Mouse (Mus musculus) activated CD4-positive, CD25-positive, alpha-beta regulatory T cell, adult 4 months (primary cell): Measurements from ENCODE around the gene Cdkl3. TPM values are rescaled to one million over a fixed set of nuclear protein-coding genes. Genes with fewer than 3 reads are reported as not detected.
"Not testable (repeated sequence)": the region's sequence is repeated elsewhere in the genome, so short reads cannot be mapped to it uniquely, and the experiment has no call there.

ENCODE experiments used
- ATAC-seq: one replicate; pipeline ENCODE4 v1.8.0; 2017
- polyA plus RNA-seq, 2 experiments: library from polyadenylated mRNA; unstranded; fragments of 100-300 nt; shearing (Covaris generic); gene quantifications; one replicate each; pipeline ENCODE4 v1.2.1; 2017

The Cdkl3 gene
- polyA plus RNA-seq, 2 experiments from 2014 or later: 3.1 to 4.0 TPM

- no peak for ATAC-seq
These were observed 76.0 kb downstream of the Cdkl3 start for GRCm38 (mm10) chr11:52079978-52080377.

- ATAC-seq: no peak
These were observed 76.6 kb downstream of the Cdkl3 start for GRCm38 (mm10) chr11:52080656-52081055.

DNA sequence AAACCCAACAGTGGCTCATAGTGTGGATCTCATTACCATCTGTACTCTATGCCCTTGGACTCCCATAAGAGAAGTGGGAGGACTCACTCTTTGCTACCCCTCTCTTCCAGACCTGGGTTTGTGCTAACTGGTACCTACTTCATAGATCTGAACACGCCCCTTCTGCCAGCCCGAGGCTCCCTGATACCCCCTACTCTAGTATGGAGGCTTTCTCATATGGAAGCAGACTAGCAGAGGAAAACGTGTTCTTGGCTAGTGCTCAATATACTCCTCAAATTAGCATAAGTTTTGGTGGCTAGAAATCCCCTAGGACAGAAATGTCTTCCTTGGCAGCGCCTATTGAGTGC, 81.8 kb downstream of the Cdkl3 start:
- no peak for ATAC-seq

- ATAC-seq: no peak
These were observed 82.3 kb downstream of the Cdkl3 start for GRCm38 (mm10) chr11:52086204-52086864.

GRCm38 (mm10) chr11:52089291-52089690, 85.3 kb downstream of the Cdkl3 start:
- ATAC-seq: no peak

DNA sequence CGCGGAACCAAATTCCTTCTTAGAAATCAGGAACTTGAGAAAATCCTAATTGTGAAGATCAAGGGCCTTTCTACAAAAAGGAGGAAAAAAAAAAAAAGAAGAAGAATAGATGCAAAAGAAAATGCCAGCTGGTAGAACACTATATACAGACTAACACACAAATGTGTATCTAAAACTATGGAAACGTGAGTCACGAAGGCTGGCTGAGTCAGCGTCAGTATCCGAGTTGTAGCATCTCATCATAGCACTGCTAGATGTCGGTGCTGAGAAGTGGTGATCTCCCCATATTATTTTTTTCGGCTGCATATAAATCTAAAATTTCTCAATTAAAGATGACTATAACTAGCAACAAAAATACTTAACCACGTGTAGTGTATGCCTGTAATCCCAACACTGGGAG, 87.2 kb downstream of the Cdkl3 start:
- ATAC-seq: no peak

DNA sequence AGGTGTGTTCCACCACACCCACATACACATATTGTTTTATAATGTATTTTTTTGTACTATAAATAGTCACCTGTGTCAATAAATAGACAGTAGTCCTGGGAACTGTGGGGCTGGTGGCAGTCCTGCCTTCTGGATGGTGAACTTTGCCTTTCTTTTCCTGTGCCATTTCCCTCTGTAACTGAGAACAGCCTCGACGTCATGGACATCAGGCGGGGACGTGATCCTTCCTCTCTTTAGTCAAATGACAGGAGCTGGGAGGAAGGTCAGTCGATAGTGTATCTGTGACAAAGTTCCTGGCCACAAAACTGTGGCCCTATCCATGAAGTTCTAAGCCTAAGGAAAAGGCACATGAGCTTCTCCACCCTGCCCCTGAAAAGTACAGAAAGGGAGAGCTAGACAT, 90.5 kb downstream of the Cdkl3 start:
- no peak for ATAC-seq

GRCm38 (mm10) chr11:52097016-52097415, 93.0 kb downstream of the Cdkl3 start:
- no peak for ATAC-seq

- ATAC-seq: no peak
These were observed 93.6 kb downstream of the Cdkl3 start for GRCm38 (mm10) chr11:52097596-52097995.

DNA sequence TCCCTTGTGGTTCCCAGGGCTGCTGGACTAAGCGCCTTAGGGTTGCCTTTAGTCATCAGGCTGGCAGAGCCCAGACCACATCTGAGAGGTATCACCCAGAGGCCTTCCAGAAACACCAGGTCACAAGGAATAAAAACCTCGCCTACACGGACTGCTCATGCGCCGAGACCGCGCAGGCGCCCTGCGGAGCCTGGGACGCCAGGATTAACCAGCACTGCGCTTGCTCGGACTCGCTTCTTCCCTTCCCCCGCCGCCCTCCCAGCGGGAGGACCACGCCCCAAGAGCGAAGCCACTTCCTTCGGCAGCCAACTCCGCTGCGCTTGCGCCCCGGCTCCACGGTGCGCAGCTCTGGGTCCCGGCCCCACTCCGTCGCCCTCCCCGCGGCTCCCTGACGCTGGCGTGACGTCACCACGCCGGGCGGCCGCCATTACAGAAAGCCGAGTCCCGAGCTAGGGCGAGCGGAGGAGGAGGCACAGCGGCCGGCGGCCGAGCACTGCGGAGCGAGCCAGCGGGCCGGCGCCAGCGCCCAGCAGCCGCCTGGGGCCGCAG, 94.5 kb downstream of the Cdkl3 start, which contains the start of gene Ppp2ca:
Gene Ppp2ca, plus strand, starts transcription at position 284 of the 549 bp plus-strand sequence.
- ATAC-seq: peak; percentile 94

- peak; percentile 20 for ATAC-seq
These were observed 95.2 kb downstream of the Cdkl3 start for GRCm38 (mm10) chr11:52099031-52099761.

- no peak for ATAC-seq
These were observed 95.8 kb downstream of the Cdkl3 start for GRCm38 (mm10) chr11:52099771-52100219.

GRCm38 (mm10) chr11:52102977-52103376, 99.0 kb downstream of the Cdkl3 start:
- no peak for ATAC-seq

GRCm38 (mm10) chr11:52105503-52105902, 101.5 kb downstream of the Cdkl3 start:
- ATAC-seq: no peak

GRCm38 (mm10) chr11:52106037-52106436, 102.0 kb downstream of the Cdkl3 start:
- no peak for ATAC-seq

DNA sequence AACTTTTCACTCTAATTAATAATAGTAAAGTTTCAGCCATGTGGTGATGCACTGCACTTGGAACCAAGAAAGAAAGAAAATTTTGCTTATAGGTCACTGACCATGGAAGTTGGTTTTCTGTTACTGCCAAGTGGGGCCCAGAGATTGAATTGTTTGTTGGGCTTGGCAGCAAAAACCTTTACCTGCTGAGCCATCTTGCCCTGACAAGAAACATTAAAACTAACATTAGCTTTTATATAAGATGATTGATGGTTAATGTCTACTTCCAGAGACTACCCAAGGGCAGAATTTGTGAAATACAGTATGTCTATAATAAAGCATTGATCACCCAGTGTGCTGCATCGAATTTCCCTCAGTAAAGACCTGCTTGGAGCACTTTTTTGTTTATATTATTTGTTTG, 102.4 kb downstream of the Cdkl3 start:
- no peak for ATAC-seq

DNA sequence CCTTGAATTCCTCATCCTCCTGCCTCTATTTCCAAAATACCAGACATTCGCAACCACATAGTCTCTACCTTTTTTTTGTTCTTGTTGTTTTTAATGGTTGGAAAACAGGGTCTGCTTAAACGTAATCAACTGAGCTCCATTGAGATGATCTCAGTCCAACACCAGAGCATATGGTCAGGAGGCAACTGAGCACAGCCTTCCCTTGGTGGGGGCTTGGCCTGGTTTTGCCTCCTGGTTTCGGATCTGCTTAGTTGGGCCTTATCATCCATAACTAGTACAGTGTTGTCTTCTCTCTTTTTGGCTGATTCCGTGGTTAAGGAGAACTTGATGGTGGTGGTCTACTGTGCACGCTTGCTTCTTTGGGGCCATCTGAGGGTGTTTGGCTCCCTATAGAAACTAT, 104.8 kb downstream of the Cdkl3 start:
- ATAC-seq: no peak

- ATAC-seq: peak; percentile 65
These were observed 105.4 kb downstream of the Cdkl3 start for GRCm38 (mm10) chr11:52109421-52109820.

GRCm38 (mm10) chr11:52115479-52115878, 111.5 kb downstream of the Cdkl3 start:
- no peak for ATAC-seq

DNA sequence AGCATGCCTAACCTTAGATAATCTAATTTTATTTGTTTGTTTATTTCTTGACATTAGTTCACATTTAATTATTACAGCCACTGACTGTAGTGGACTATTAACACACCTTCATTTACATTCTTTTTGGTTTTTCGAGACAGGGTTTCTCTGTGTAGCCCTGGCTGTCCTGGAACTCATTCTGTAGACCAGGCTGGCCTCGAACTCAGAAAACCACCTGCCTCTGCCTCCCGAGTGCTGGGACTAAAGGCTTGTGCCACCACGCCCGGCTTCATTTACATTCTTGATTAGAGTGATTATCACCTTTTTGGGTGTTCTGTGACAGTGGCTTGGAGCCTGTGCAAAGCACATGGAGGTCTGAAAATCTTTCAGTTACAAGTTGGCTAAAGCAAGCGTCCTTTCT, 112.1 kb downstream of the Cdkl3 start:
- ATAC-seq: not testable (repeated sequence)

GRCm38 (mm10) chr11:52117156-52117555, 113.1 kb downstream of the Cdkl3 start:
- no peak for ATAC-seq

DNA sequence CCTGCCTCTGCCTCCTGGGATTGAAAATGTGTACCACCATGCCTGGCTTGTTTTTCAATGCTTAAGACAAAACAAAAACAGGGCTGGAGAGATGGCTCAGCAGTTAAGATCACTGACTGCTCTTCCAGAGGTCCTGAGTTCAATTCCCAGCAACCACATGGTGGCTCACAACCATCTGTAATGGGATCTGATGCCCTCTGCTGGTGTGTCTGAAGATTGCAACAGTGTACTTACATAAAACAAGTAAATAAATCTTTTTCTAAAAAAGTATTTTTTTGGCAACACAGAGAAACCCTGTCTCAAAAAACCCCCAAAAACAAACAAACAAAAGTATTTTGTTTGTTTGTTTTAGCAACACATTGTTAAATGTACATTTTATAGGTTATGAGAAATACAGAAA, 116.4 kb downstream of the Cdkl3 start:
- not testable (repeated sequence) for ATAC-seq

DNA sequence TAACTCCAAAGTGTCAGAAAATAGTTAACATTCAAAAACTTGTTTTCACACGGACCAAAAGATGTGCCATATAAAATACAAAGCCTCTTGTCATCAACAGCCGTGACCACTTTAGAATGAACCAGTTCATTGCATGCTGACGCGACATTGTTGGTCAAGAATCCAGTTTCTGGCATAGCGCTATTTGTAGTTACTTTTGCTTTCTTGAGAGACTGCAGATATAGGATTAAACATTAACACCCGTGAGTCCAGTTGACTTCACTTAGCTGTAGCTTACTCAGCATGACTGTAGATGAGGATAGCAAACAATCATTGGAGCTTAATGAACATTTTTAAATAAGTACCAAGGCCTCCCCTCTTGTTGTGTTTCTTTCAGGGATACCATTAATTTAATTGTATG, 118.0 kb downstream of the Cdkl3 start:
- ATAC-seq: no peak

- ATAC-seq: no peak
These were observed 120.4 kb downstream of the Cdkl3 start for GRCm38 (mm10) chr11:52124468-52124867.
